Mouse (Mus musculus): ENCODE measurements at regions not wholly inside any gene's neighbourhood (a gene's known extent, or its start where the extent isn't known, plus 50 kb on each side); places are given as distances from the start of the nearest gene placed in this dataset.

GRCm38 (mm10) chr2:101415002-101415401, 209.5 kb upstream of the Rag2 start:
- no peak overlapping the region for H3K4me2 ChIP-seq
- peak; percentile 46; the same call in 1 of the 2 replicates for ATAC-seq (ENCODE audit: borderline replicate concordance, extremely low read depth, low FRiP score, low TSS enrichment)
- no peak overlapping the region for H3K4me3 ChIP-seq

DNA sequence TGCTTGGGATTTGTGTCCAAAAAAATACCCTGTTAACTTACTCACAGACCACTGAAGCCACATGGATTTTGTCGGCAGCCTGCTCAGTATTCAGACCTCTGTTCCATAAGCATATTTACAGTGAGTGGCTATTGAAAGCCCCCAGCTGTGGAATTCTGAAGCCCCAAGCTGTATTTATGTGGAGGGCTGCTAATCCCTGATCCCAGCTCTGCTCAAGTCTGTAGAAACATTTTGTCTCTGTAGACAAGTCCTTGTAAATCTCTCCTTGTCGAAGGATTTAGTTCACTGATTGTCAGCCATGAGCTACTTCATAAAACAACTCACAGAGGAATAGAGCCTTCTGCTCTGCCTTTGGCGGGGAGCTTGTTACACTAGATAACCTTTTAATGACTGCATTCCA, 207.8 kb upstream of the Rag2 start:
- no peaks in the 10 kb centered on the region for H3K9me3 ChIP-seq
- WGBS = 28% methylated on average over 3 of the region's 3 CpGs
- H3K27me3 ChIP-seq = no peaks in the 10 kb centered on the region
- no peak overlapping the region for H3K27ac ChIP-seq
- no peaks in the 10 kb centered on the region for H3K36me3 ChIP-seq
- no peak overlapping the region for H3K4me3 ChIP-seq
- no peaks in the 10 kb centered on the region for H3K4me1 ChIP-seq
- H3K4me2 ChIP-seq = no peak overlapping the region
- no peak overlapping the region for H3K9ac ChIP-seq
- ATAC-seq (ENCODE audit: borderline replicate concordance, extremely low read depth, low FRiP score, low TSS enrichment) = peak; percentile 83; the same call in 1 of the 2 replicates

More at GRCm38 (mm10) chr2:101415002-101415401, 209.5 kb upstream of the Rag2 start:
- 85% methylated on average over 1 of the region's 1 CpGs for WGBS
- no peak overlapping the region for H3K27ac ChIP-seq
- H3K4me1 ChIP-seq = no peaks in the 10 kb centered on the region
- no peaks in the 10 kb centered on the region for H3K9me3 ChIP-seq
- H3K9ac ChIP-seq = no peak overlapping the region
- H3K27me3 ChIP-seq = no peaks in the 10 kb centered on the region
- no peaks in the 10 kb centered on the region for H3K36me3 ChIP-seq

- no peaks in the 10 kb centered on the region for H3K9me3 ChIP-seq
- H3K27me3 ChIP-seq = no peaks in the 10 kb centered on the region
- no peak for ATAC-seq (ENCODE audit: borderline replicate concordance, extremely low read depth, low FRiP score, low TSS enrichment)
- WGBS = 69% methylated on average over 8 of the region's 8 CpGs
- no peak overlapping the region for H3K4me3 ChIP-seq
- H3K36me3 ChIP-seq = no peaks in the 10 kb centered on the region
- no peak overlapping the region for H3K27ac ChIP-seq
- no peaks in the 10 kb centered on the region for H3K4me1 ChIP-seq
- H3K9ac ChIP-seq = no peak overlapping the region
- no peak overlapping the region for H3K4me2 ChIP-seq
Observed at GRCm38 (mm10) chr2:101433141-101433895, 191.2 kb upstream of the Rag2 start.

- Histone ChIP-seq H3K27me3 (no peaks in the 10 kb centered on the region), H3K4me3 (no peak overlapping the region), H3K9ac (no peak overlapping the region), H3K4me1 (no peaks in the 10 kb centered on the region), H3K9me3 (no peaks in the 10 kb centered on the region), H3K27ac (no peak overlapping the region), H3K36me3 (no peaks in the 10 kb centered on the region), H3K4me2 (no peak overlapping the region)
- no peak for ATAC-seq (ENCODE audit: borderline replicate concordance, extremely low read depth, low FRiP score, low TSS enrichment)
- 33% methylated on average over 5 of the region's 5 CpGs for WGBS
Observed at GRCm38 (mm10) chr2:101440231-101440630, 184.3 kb upstream of the Rag2 start.

DNA sequence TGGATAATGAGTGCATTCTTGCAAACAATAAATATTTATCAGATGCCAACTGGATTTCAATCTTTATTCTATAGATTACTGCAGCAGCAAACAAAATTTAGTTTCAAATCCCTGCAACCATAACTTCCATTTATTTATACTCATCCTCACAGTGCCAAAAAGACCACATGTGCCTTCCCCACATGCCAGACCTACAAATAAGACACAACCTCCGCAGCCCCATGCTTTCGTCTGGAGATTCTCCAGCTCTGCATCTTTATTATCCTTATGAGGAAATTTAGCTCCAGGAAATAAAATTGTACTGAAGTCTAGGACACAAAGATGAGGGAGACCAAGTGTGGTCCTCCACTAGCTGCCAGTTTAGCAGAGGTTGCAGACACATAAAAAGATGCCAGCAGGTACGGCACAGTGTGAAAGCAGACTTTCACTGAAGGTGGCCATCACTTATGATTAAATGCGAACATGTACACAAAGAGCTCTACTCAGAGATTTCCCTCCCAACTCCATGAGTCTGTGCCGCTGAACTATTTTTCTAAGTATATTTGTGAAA, 183.4 kb upstream of the Rag2 start:
- Histone ChIP-seq H3K4me3 (no peak overlapping the region), H3K4me2 (no peak overlapping the region), H3K9me3 (no peaks in the 10 kb centered on the region), H3K36me3 (no peaks in the 10 kb centered on the region), H3K27ac (no peak overlapping the region), H3K4me1 (no peaks in the 10 kb centered on the region), H3K27me3 (no peaks in the 10 kb centered on the region), H3K9ac (no peak overlapping the region)
- ATAC-seq (ENCODE audit: borderline replicate concordance, extremely low read depth, low FRiP score, low TSS enrichment) = no peak
- WGBS = 83% methylated on average over 5 of the region's 5 CpGs

DNA sequence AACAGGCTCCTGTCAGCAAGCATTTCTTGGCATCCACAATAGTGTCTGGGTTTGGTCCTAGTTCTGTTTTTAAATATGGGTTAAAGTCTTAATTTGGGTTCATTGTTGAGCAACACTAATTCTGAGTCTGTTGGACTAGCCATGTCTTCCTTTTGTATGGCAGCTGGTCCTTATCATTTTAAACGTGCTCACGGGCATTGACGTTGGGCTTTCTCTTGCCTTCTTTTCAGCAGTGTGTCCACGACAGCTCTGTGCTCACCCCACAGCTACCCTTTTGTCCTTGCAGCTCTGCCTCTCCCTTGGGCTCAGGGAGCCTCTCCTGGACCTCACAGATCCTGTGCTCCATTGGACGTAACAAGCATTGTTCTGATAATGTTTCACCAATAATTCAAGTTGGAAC, 168.9 kb upstream of the Rag2 start:
- no peak overlapping the region for H3K27ac ChIP-seq
- no peak overlapping the region for H3K4me2 ChIP-seq
- H3K4me1 ChIP-seq = no peaks in the 10 kb centered on the region
- no peaks in the 10 kb centered on the region for H3K9me3 ChIP-seq
- WGBS = 54% methylated on average over 5 of the region's 5 CpGs
- no peaks in the 10 kb centered on the region for H3K27me3 ChIP-seq
- no peak for ATAC-seq (ENCODE audit: borderline replicate concordance, extremely low read depth, low FRiP score, low TSS enrichment)
- no peak overlapping the region for H3K9ac ChIP-seq
- H3K4me3 ChIP-seq = no peak overlapping the region
- H3K36me3 ChIP-seq = no peaks in the 10 kb centered on the region

GRCm38 (mm10) chr2:101458959-101459358, 165.6 kb upstream of the Rag2 start:
- H3K36me3 ChIP-seq = no peaks in the 10 kb centered on the region
- H3K27ac ChIP-seq = no peak overlapping the region
- no peak overlapping the region for H3K4me2 ChIP-seq
- ATAC-seq (ENCODE audit: borderline replicate concordance, extremely low read depth, low FRiP score, low TSS enrichment) = no peak
- H3K9ac ChIP-seq = no peak overlapping the region
- no peak overlapping the region for H3K4me3 ChIP-seq
- peaks cover 3% of the 10 kb centered on the region; the same call in 1 of the 2 replicates for H3K4me1 ChIP-seq
- WGBS = 89% methylated on average over 1 of the region's 1 CpGs
- H3K9me3 ChIP-seq = no peaks in the 10 kb centered on the region
- H3K27me3 ChIP-seq = no peaks in the 10 kb centered on the region

DNA sequence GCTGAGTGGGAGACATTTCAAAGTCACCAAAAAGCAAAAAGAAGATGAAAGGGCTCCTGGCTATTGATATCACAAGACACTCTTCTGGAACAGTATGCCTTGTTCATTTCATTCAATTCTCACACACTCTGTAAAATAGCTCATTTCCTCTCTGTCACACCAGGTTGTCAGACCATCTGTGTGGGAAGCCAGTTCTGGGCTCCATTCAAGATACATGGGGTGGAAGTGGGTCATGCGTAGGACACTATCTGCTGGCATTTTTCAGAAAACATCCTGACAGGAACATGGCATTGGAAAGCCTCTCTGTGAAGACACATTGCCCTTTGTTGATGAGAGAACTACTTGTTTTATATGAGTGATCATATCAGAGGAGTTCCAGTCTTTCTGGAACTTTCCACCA, 162.1 kb upstream of the Rag2 start:
- H3K9me3 ChIP-seq = no peaks in the 10 kb centered on the region
- peaks cover 3% of the 10 kb centered on the region; the same call in 1 of the 2 replicates for H3K4me1 ChIP-seq
- H3K4me3 ChIP-seq = no peak overlapping the region
- H3K36me3 ChIP-seq = no peaks in the 10 kb centered on the region
- ATAC-seq (ENCODE audit: borderline replicate concordance, extremely low read depth, low FRiP score, low TSS enrichment) = no peak
- no peak overlapping the region for H3K9ac ChIP-seq
- no peak overlapping the region for H3K4me2 ChIP-seq
- no peak overlapping the region for H3K27ac ChIP-seq
- H3K27me3 ChIP-seq = no peaks in the 10 kb centered on the region
- WGBS = 65% methylated on average over 1 of the region's 1 CpGs

- Histone ChIP-seq H3K9me3 (no peaks in the 10 kb centered on the region), H3K4me2 (no peak overlapping the region), H3K36me3 (no peaks in the 10 kb centered on the region), H3K4me1 (peaks cover 3% of the 10 kb centered on the region; the same call in 1 of the 2 replicates), H3K9ac (no peak overlapping the region), H3K4me3 (no peak overlapping the region), H3K27me3 (no peaks in the 10 kb centered on the region), H3K27ac (no peak overlapping the region)
- peak; percentile 55; the same call in 1 of the 2 replicates for ATAC-seq (ENCODE audit: borderline replicate concordance, extremely low read depth, low FRiP score, low TSS enrichment)
- WGBS = 44% methylated on average over 9 of the region's 9 CpGs
Observed at GRCm38 (mm10) chr2:101464291-101465140, 160.0 kb upstream of the Rag2 start.

GRCm38 (mm10) chr2:101470569-101471100, 153.9 kb upstream of the Rag2 start:
- Histone ChIP-seq H3K4me1 (no peaks in the 10 kb centered on the region), H3K4me2 (no peak overlapping the region), H3K36me3 (no peaks in the 10 kb centered on the region), H3K27me3 (no peaks in the 10 kb centered on the region), H3K9me3 (no peaks in the 10 kb centered on the region), H3K9ac (no peak overlapping the region), H3K4me3 (no peak overlapping the region), H3K27ac (no peak overlapping the region)
- no peak for ATAC-seq (ENCODE audit: borderline replicate concordance, extremely low read depth, low FRiP score, low TSS enrichment)
- WGBS = 66% methylated on average over 6 of the region's 6 CpGs

DNA sequence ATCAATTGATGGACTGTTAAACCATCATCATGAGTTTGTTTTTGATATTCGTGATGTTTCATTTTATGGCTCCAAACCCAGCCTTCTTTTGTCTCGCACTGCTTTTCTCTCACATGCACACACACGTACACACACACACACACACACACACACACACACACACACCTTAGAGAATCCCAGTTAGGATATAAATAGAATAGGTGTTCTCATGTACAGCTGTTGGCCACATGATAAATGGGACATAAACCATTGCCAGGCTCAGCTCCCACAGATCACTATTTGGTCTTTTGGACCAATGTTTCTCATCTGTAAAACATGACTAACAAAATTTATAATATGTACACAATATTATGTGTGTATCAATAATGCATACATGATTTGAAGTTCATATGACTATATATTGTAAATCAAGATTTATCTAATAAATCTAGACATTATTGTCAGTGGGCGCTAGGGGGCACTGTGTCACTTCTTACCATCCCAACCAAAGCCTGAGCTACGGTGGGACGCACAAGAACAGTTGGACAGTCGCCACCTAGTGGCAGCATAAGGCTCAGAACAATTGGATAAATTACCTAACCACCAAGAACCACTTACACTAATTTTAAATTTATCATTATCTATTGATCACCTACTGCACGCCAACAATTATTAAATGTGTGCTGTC, 151.9 kb upstream of the Rag2 start:
- WGBS = 29% methylated on average over 8 of the region's 8 CpGs
- Histone ChIP-seq H3K9ac (no peak overlapping the region), H3K4me3 (no peak overlapping the region), H3K36me3 (no peaks in the 10 kb centered on the region), H3K4me1 (no peaks in the 10 kb centered on the region), H3K4me2 (no peak overlapping the region), H3K9me3 (no peaks in the 10 kb centered on the region), H3K27ac (no peak overlapping the region), H3K27me3 (no peaks in the 10 kb centered on the region)
- ATAC-seq (ENCODE audit: borderline replicate concordance, extremely low read depth, low FRiP score, low TSS enrichment) = peak; percentile 73; the same call in 1 of the 2 replicates

Data from lung, embryonic 15.5 days (tissue).